Mouse (Mus musculus) testis, adult 2 months (tissue): ENCODE data around the gene Btbd11. TPM values are rescaled to one million over a fixed set of nuclear protein-coding genes. Genes with fewer than 3 reads are reported as not detected.
"Not testable (repeated sequence)": the region's sequence is repeated elsewhere in the genome, so short reads cannot be mapped to it uniquely, and the experiment has no call there.

ENCODE experiments used
- H3K27ac ChIP-seq: fragments of 200-500 bp; 2 replicates; pipeline ENCODE4 v1.5.1; 2012; ENCODE audit warnings: low read depth, low read length; ENCODE audit not compliant: control insufficient read depth, insufficient read depth
- H3K27me3 ChIP-seq: fragments of 200-500 bp; 2 replicates; pipeline ENCODE4 v1.6.1; 2012; ENCODE audit warnings: mild to moderate bottlenecking, low read length, moderate library complexity; ENCODE audit not compliant: control insufficient read depth, insufficient read depth
- H3K36me3 ChIP-seq: fragments of 200-500 bp; 2 replicates; pipeline ENCODE4 v1.6.1; 2012; ENCODE audit warnings: mild to moderate bottlenecking, low read length; ENCODE audit not compliant: control insufficient read depth, insufficient read depth
- H3K4me1 ChIP-seq: fragments of 200-500 bp; 2 replicates; pipeline ENCODE4 v1.6.1; 2012; ENCODE audit warnings: low read length; ENCODE audit not compliant: control insufficient read depth, insufficient read depth
- H3K4me3 ChIP-seq: fragments of 200-500 bp; 2 replicates; pipeline ENCODE4 v1.5.1; 2012; ENCODE audit warnings: low read depth, mild to moderate bottlenecking, low read length, moderate library complexity, mixed read lengths; ENCODE audit not compliant: control insufficient read depth
- CTCF ChIP-seq: fragments of 200-500 bp; IDR thresholded peaks from 2 replicates; pipeline ENCODE4 v1.5.1; 2012; ENCODE audit warnings: low read depth, mild to moderate bottlenecking, inconsistent platforms, low read length, moderate library complexity; ENCODE audit not compliant: control insufficient read depth, insufficient read depth, insufficient replicate concordance
- POLR2A ChIP-seq: fragments of 200-500 bp; IDR thresholded peaks from 2 replicates; pipeline ENCODE4 v1.6.1; 2012; ENCODE audit warnings: low read depth, mild to moderate bottlenecking, inconsistent platforms, low read length, moderate library complexity; ENCODE audit not compliant: control insufficient read depth
- polyA plus RNA-seq: library from polyadenylated mRNA; depleted of rRNA; stranded (reverse); fragments of >200 nt; gene quantifications from 2 replicates; pipeline ENCODE4 v1.2.3, GENCODE M21; 2012; rRNA removed

Btbd11 gene
- polyA plus RNA-seq, 1 experiment: 0.25 TPM

DNA sequence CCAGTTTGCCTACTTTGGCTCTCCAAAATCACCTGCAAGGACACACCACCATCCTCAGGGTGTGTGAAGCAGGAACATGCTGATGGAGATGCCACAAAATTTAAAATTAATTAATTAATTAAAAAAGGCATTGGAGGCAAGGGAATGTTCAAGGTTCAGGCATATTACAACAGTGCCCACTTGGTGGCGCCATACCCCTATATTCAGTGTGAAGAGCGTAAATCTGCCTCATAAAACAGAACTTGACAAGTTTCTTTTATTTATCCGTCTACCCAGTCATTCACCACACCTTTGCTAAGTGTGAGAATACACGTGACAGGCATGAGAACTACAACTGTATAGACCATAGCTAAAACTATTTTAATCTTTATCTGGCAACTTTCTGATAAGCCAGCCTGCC, 292.0 kb downstream of the Btbd11 start:
- Histone ChIP-seq H3K4me3 (no peak overlapping the region), H3K4me1 (no peaks in the 10 kb centered on the region), H3K36me3 (no peaks in the 10 kb centered on the region), H3K27me3 (no peaks in the 10 kb centered on the region), H3K27ac (no peak overlapping the region)
- TF ChIP-seq CTCF: peak; percentile 19; the same call in 1 of the 2 replicates
- no peak for TF ChIP-seq POLR2A

DNA sequence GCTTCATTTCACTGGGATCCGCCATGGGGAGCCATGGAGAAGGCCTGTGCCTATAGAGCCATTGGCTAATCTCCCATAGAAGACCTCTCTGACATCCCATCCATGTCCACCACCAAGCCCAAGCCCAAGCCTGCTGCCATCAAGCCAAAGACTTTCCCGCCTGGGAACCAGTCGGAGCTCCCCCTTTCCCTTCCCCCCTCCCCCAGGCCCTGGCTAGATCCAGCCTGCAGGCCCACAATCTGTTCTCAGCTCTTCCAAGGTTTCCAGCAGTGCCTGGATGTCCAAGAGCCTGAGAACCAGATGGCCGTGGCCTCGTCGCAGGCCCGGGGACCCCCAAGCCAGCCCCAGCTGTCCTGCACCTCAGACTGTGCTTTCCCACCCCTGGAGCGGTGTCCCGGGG, 295.8 kb downstream of the Btbd11 start:
- no peaks in the 10 kb centered on the region for H3K36me3 ChIP-seq
- TF ChIP-seq POLR2A: no peak
- TF ChIP-seq CTCF: no peak
- H3K4me3 ChIP-seq: no peak overlapping the region
- H3K27ac ChIP-seq: no peak overlapping the region
- H3K4me1 ChIP-seq: no peaks in the 10 kb centered on the region
- H3K27me3 ChIP-seq: no peaks in the 10 kb centered on the region

DNA sequence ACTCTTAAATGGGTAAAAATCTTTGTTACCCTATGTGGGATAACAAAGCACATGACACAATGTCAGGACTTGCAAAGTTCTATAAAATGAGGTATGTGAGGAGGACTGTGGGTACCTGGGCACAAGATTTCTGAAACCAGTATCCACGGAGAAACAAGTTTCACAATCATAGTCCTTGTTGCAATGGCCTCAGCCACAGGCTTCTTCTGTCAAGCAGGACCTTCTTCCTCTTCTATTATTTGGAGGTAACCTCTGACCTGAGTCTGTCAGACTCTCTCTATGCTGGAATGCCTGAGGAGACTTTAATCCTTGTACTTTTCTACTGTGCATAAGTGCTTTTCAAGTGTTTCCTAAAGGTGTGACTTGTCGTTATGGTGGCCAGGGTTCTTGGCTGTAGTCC, 307.8 kb downstream of the Btbd11 start:
- not testable (repeated sequence) for H3K4me3 ChIP-seq, H3K36me3 ChIP-seq, H3K27ac ChIP-seq, H3K4me1 ChIP-seq, H3K27me3 ChIP-seq

DNA sequence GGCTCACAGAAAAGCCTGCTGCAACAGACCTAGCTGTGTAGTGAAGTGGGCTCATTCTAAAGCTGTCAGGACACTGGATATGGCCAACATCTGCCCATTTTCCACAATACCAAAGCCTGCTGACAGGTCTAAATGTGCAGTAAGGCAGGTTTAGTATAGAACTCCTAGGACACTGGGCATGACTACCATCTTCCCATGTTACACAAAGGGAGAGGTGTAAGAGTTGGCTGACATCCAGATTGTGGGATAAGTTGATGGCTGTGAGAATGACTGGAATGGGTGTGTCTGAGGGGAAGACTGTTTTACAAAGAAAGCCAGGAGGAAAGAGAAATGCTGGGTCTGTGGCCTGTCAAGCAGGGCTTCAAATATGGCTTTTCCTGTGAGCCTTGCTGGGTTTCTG, 313.1 kb downstream of the Btbd11 start:
- Histone ChIP-seq H3K27me3 (no peaks in the 10 kb centered on the region), H3K27ac (no peak overlapping the region), H3K36me3 (no peaks in the 10 kb centered on the region), H3K4me3 (no peak overlapping the region), H3K4me1 (no peaks in the 10 kb centered on the region)
- TF ChIP-seq POLR2A (no peak), CTCF (no peak)

DNA sequence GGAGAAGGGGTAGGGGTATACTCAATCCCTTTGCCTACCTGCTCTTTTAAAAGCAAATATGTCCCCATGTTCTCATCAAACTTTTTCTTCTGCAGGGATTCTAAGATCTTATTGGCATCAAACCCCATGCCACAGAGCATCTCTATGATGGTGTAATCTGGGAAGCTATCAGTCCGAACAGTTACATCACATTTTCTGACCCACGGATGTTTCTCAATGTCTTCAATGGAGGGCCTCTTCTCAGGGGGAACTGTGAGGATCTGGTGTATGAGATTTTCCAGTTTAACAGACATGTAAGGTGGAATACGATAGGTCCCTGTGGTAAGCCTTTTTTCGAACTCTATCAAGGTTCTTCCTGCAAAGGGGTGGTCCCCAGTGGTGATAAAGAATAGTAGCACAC, 323.2 kb downstream of the Btbd11 start:
- H3K4me3 ChIP-seq: peak overlapping the region; percentile 75
- H3K4me1 ChIP-seq, H3K36me3 ChIP-seq, H3K27me3 ChIP-seq, H3K27ac ChIP-seq: not testable (repeated sequence)

Other genes starting within 250 kb of the Btbd11 start
- 17.2 and 18.3 TPM in 2 replicates for gene Cry1, start 201.8 kb upstream of the Btbd11 start, polyA plus RNA-seq